Mouse (Mus musculus): ENCODE results near the gene Arhgap21.

GRCm38 (mm10) chr2:20956716-20957115 is 12.0 kb downstream of the Arhgap21 start:
- no peak for TF ChIP-seq POLR2A (IDR thresholded peaks at IDR 0.05; ENCODE audit: control insufficient read depth, low read depth, low read length)
- TF ChIP-seq CTCF (IDR thresholded peaks at IDR 0.05; ENCODE audit: control insufficient read depth, insufficient read depth, insufficient replicate concordance, low read depth, low read length) = no peak

All from testis, adult 2 months (tissue).